Mouse (Mus musculus) skeletal muscle tissue, adult 2 months (tissue): ENCODE measurements around the gene Psenen.

Experiments used
- DNase-seq: peaks from one replicate; pipeline ENCODE4 v3.0.0-alpha.2; 2012; ENCODE audit warnings: low read depth, low spot score

Psenen gene

GRCm38 (mm10) chr7:30553810-30554584, 9.4 kb downstream of the Psenen start:
- DNase-seq = no peak

GRCm38 (mm10) chr7:30553021-30553589, 10.3 kb downstream of the Psenen start:
- peak; percentile 80 for DNase-seq

DNA sequence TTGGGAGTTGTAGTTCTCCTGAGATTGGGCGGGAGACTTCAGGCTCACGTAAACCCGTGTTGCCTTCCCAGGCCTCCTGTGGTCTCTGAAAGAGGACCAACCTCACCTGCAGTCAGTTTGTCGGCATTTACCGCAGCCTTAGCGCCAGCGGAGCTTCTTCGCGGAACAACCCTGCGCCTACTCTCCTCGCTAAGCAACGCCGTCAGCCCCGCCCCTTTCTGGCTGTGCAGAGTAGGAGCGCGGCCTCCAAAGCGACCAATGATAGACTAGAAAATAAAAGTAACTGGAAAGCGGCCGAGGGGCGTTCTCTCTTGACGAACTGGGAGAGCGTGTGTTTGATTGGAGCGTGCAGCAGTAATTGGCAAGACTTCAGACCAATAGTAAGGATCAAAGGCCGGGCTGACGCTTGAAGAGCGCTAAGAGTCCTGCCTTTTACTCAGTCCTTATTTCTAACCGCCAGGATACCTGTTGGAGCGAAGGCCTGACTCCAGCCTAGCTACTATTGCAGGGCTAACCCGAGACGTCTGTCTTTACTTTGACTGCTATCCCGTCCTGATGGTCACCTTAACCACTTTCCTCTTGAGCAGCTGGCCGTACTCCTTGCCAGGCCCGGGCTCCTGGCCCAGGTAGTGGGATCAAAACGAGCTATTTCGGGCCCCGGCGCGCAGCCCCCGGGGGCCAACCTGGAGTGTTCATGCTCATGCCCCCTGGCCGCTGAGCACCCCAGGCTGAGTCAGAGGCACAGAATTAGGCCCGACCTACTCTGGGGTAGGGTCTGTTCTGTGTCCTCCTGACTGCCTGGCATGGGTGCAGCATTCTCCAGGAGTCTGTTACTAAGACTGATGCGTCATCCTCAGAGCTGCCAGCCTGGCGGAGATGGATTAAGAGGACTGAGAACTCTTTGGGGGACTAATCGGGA, 11.1 kb downstream of the Psenen start, which contains the start of the genes Hspb6 and Proser3:
Gene Hspb6, plus strand, starts transcription at position 77 of the 919 bp plus-strand sequence.
Gene Proser3, minus strand, starts transcription at position 198 of the 919 bp plus-strand sequence.
- DNase-seq = peak; percentile 98

DNA sequence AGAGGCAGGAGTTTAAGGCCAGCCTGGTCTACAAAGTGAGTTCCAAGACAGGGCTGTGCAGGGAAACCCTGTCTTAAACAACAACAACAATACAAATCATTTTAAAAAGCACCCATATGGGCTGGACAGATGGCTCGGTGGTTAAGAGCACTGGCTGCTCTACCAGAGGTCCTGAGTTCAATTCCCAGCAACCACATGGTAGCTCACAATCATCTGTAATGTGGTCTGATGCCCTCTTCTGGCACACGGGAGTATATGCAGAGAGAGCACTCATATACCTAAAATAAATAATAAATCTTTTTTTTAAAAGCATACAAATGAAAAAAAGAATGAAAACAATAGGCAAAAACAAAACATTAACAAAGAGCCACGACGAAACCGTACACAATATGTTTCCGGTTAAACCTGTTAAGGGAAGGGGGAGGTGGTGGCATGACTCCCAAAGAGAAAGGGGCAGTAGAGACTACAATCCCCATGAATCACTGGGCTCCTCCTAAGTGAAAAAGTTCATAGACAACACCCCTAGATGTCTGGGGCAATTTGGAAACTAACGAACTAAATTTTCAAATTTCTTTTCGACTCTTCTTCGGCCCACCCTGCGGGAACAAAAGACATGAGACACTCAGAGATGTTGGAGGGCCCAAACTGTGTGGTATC, 11.9 kb downstream of the Psenen start:
- no peak for DNase-seq

GRCm38 (mm10) chr7:30550603-30551002, 12.8 kb downstream of the Psenen start:
- DNase-seq = no peak

DNA sequence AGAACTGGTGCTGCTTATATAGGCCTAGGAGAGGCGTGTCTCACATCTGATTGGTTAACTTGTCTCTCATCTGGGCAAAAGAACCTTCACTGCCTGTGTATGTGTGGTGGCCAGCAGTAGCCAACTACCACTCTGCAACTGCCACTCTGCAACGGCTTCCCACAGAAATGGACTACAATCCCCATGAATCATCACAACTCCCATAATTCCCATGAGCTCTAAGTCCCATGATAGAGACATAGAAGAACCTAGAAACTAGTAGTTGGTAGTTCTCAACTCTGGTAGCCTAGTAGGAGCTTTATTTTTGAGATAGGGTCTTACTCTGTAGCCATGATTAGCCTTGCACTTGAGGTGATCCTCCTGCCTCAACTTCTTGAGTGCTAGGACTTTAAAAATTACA, 13.5 kb downstream of the Psenen start:
- DNase-seq = no peak

- DNase-seq = no peak
These were observed 19.1 kb downstream of the Psenen start for GRCm38 (mm10) chr7:30544327-30544726.

- DNase-seq = no peak
These were observed 22.9 kb downstream of the Psenen start for GRCm38 (mm10) chr7:30540572-30540971.

- peak; percentile 92 for DNase-seq
These were observed 28.5 kb downstream of the Psenen start, which contains the start of gene Arhgap33 for GRCm38 (mm10) chr7:30534633-30535577. TSS of gene Arhgap33 (minus strand) at chr7:30535060.

DNA sequence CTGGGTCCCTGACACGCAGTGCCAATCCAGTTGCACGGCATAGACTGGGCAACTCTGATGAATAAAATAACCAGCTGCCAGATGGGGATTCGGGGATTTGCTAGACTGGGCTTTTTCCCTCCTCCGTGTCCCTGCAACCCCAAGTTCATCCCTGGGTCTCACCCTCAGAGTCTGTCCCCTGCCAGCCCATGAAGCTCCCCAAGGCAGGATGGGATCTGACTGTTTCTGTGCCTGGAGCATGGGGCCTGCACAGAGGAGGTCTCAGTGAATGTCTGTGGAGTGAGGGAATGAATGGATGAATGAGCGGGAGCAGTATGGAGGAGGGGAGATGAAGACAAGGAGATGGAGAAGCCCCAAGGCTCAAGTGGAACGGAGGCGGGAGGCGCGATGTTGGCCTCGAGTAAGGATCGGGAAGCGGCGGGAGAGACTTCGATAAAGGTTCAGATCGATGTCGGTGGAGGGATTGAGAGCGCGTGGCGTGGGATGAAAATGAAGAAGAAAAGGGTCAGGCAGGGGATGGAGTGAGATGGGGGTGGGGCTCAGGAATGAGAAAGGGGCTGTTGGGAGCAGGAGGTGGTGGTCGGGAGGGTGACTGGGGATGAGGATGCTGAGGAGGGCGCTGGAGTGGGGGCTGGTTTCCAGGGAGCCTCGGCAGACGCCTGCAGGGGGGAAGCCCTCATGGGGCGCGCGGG, 29.3 kb downstream of the Psenen start:
- no peak for DNase-seq

GRCm38 (mm10) chr7:30532931-30533330, 30.5 kb downstream of the Psenen start:
- DNase-seq = no peak

DNA sequence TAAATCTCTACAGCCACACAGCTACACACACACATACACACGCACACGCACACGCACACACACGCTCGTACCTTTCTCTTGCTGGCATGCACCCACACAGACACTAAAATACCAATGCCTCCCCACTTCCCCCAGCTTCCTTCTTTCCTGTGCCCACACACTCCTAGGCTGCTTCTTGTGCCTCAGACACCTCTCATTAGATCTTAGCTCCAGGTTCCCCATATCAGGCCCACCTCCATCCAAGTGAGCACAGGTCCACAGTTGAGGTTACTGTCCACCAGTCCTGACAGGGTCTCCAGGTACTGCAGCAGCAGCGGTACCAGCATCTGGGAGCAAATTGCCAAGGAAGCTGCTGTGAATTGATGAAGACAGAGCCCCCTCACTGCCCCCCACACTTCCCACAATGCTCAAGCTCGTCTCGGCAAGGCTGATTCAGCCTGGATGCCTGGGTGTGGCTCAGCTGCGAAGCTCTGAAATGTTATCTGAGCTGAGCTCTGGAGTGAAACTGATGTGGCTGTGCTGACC, 32.1 kb downstream of the Psenen start:
- no peak for DNase-seq

DNA sequence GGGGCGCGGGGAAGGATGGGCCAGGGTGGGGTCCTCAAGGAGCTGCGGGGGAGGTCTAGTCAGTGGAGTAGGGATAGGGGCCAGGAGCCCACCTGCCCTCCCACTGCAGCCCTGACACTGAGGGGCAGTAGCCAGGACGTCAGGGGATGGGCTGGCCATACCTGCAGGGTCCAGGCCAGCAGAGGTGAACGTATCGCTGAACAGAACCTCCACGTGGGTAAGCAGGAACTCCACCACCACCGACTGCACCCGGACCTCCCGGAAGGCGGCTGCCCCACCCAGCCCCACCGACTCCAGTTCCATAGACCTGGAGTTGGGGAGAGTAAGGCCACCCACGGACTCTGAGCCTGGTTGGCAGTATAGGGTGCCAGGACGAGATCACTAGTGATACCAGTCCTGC, 36.4 kb downstream of the Psenen start:
- DNase-seq = no peak

GRCm38 (mm10) chr7:30526399-30526798, 37.0 kb downstream of the Psenen start:
- no peak for DNase-seq

DNA sequence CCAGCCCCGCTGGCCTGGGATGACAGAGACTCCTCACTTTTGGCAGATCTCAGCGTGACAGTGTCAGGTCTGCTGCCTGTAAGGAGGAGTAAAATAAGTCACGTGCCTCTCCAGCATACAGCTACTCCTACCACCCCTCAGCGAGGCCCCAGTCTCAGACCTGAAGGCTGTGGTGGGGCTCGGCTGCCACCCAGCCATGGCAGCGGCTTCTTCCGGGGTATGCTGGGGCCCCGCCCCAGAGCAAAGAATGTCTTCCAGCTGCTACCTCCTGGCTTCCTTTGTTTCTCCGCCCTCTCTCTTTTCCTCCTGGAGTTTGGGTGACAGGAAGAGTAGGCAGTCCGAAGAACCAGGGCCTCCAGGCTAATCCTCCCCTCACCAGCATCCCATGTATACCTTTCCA, 37.5 kb downstream of the Psenen start:
- no peak for DNase-seq

DNA sequence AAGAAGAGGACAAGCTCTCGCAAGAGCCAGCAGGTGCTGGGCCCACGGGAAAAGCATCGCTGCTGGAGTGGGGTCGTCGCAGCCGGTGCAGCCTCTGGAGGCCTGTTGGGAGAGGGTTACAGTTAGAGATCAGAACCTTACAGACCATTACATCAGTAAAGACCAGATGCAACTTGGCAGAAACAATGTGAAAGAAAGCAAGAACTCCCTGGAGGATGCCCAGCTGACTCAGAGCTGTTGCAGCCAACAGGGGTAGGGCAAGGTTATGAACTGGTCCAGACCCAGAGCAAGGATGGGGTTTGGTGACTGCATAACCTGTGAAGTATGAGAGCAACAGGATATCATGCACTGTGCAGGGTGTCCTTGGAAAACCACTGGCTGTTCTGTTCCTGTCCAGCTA, 38.9 kb downstream of the Psenen start:
- DNase-seq = peak; percentile 38

DNA sequence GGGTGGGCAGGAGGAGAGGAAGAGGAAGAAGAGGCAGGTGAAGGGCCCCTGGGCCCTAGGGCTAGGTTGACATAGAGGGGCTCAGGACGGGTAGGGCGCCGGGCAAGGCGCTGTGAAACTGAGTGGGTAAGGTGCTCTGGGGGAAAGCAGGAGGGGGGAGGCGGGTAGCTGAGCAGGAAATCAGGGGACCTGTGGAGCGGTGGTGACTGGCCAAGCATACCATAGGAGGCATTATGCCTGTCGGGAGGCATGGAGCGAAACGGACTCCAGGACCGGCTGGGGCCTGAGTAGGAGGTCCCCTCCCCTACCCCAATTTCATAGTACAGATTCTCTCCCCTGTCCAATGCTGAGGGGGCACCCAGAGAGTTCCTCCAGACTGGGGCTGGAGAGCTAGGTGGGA, 40.6 kb downstream of the Psenen start:
- no peak for DNase-seq

DNA sequence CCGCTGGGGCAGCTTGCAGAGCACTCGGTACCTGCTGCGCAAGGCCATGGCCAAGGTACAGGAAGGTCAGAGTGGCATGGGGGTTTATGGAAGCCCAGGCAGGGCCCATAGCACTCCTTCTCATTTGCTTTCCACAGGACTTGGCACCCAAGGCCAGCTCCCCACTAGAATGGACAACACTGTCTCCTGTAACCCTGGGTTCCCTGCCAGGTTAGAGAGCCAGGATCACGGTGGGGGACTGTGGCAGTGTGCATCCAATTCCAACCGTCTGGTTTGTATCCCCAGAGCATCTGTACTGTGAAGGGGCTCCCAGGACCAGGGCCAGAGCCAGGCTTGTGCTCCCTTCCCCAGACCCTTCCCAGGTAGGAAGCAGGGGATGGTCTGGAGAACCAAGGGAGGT, 42.6 kb downstream of the Psenen start:
- no peak for DNase-seq

- no peak for DNase-seq
These were observed 43.0 kb downstream of the Psenen start for GRCm38 (mm10) chr7:30520396-30520795.

DNA sequence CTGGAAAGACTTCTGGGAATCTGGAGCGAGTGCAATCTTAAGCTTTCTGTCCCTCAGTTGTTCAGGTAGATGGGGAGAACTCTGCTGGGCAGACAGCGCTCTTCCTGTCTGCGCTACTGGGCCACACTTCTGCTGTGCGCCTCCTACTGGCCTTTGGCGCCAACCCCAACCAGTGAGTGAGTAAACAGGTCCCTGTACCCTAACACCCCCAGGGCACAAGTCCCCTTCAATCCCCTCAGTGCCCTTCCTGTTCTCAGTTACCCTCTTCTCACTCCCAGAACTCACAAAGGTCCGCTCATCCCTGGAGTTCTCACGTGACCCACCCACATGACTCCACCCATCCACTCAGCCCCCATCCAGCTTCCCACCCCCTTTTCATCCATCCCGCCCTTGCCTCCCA, 45.1 kb downstream of the Psenen start:
- DNase-seq = no peak
